Mouse (Mus musculus): ENCODE measurements around the gene Vcpkmt.

Vcpkmt gene

GRCm38 (mm10) chr12:69538362-69538950 lies 44.4 kb downstream of the Vcpkmt start:
- no peak for DNase-seq (ENCODE audit: low spot score in 2 of 2)

GRCm38 (mm10) chr12:69537675-69538361 lies 45.0 kb downstream of the Vcpkmt start:
- DNase-seq (ENCODE audit: low spot score in 2 of 2) = peak; percentile 30 to 52

GRCm38 (mm10) chr12:69537243-69537674 lies 45.6 kb downstream of the Vcpkmt start:
- DNase-seq (ENCODE audit: low spot score in 2 of 2) = peak; percentile 25 to 31

GRCm38 (mm10) chr12:69536616-69537242 lies 46.1 kb downstream of the Vcpkmt start:
- no peak for DNase-seq (ENCODE audit: low spot score in 2 of 2)

- DNase-seq (ENCODE audit: low spot score in 2 of 2) = no peak
These were observed 49.6 kb downstream of the Vcpkmt start for GRCm38 (mm10) chr12:69533237-69533636.

- DNase-seq (ENCODE audit: low spot score in 2 of 2) = no peak
These were observed 50.3 kb downstream of the Vcpkmt start for GRCm38 (mm10) chr12:69532530-69532929.

- no peak for DNase-seq (ENCODE audit: low spot score in 2 of 2)
These were observed 50.7 kb downstream of the Vcpkmt start for GRCm38 (mm10) chr12:69532091-69532490.

GRCm38 (mm10) chr12:69529694-69530403 lies 53.0 kb downstream of the Vcpkmt start:
- no peak for DNase-seq (ENCODE audit: low spot score in 2 of 2)

- DNase-seq (ENCODE audit: low spot score in 2 of 2) = no peak
These were observed 54.4 kb downstream of the Vcpkmt start for GRCm38 (mm10) chr12:69528275-69529032.
